Mouse (Mus musculus) v-Abl transformed pro-B cells (cell line): ENCODE results near the gene Hoxb8.

Source experiments
- in situ Hi-C, 2 experiments: fragments of 400-800 bp; cut with MboI; formaldehyde crosslinking; loops; one replicate each; pipeline ENCODE4 v1.15.1; 2025; ENCODE audit not compliant: unreplicated experiment in 2 of 2

The Hoxb8 gene

DNA sequence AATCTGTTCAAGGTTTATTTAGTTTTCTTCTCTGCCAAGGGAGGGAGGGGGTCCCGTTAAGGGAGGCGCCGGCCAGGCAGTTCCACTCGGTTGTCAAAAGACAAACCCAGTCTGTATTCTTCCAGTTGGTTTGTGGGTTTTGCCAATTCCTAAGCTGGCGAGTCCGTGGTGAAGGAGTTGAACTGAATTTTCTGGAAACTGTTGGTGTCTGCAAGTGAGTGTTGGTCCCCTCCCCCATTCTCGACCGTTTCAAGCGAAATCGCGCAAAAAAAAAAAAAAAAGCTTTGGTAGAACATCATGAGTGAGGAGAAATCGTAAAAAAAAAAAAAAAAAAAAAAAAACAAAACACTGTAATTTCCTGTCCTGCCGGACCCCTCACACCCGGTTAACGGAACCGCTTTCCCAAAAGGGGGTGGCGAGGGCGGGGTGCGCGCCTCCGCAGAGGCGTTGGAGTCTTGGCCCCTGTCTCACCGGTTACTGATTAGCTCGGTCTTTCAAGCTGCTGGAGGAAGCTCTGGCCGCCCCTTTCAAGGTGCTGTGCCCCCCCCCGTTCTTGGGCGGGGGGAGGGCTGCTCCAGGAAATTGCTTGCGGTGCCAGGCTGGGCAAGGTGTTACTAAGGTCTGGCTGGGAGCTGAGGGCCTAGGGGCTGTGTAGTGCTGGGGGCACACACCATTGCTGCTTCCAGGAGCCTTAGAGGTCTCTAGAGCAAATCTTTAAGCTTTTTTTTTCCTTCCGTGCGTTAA, 13.6 kb downstream of the Hoxb8 start:
- in situ Hi-C loops = loop anchor here in 1 of 2 experiments (25.0 kb wide), 2 partner anchors 467 to 767 kb away; partner anchors contain the start of gene Osbpl7

GRCm38 (mm10) chr11:96296997-96297396, 15.3 kb downstream of the Hoxb8 start:
- in situ Hi-C loops = loop anchor here in 1 of 2 experiments (25.0 kb wide), 2 partner anchors 465 to 765 kb away; partner anchors contain the start of gene Osbpl7

DNA sequence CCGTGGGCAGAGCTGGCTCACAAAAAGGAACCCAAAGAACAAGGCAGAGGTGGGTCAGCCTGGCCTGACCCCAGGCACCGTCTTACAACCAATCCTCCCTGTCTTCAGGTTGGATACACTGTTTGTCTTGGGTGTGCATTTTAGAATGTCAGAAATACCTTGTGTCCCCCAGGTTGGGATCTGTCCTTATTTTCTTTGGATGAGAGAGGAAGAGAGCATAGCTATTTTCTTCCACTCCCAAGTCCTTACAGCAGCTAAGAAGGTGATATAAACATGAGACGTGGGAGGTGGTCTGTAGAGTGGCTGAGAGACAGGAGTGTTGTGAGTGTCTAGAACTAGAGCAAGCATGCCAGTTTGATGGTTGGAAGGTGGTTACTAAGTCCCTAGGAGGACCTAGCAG, 15.7 kb downstream of the Hoxb8 start:
- in situ Hi-C loops = loop anchor here in 1 of 2 experiments (25.0 kb wide), 2 partner anchors 465 to 765 kb away; partner anchors contain the start of gene Osbpl7

DNA sequence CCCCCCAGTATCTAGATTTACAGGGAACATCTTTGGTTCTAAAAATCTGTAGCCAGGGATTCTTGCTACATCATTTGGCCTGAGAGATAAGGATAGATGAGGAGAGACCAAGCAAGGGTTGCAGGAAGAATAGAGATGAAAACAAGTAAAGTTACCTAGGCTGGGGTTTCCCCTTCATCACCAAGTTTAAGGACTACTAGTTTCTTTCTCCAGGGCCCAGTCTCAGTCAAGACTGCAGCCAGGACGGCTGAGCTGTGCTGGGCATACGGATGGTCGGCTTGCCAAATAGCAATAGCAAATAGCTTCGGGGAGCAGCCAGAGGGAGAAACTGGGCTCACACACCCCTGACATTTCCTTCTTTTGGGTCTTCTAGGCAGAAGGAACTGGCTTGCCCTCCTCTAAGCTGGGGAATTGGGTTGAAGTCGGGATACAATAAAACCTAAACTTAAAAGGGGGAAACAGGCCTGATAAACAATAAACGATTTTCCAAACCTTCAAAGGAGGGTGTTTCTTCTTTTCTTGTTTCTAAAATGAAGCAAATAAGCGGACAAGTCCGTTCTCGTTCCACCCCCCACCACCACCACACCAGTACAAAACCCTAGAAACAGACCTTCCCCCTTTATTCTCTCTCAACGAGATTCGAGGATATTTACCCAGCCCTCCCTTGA, 16.4 kb downstream of the Hoxb8 start:
- in situ Hi-C loops = loop anchor here in 1 of 2 experiments (25.0 kb wide), 2 partner anchors 464 to 764 kb away; partner anchors contain the start of gene Osbpl7

- in situ Hi-C loops = loop anchor here in 1 of 2 experiments (25.0 kb wide), 2 partner anchors 463 to 763 kb away; partner anchors contain the start of gene Osbpl7
Measured at GRCm38 (mm10) chr11:96298895-96299667, 17.4 kb downstream of the Hoxb8 start.

DNA sequence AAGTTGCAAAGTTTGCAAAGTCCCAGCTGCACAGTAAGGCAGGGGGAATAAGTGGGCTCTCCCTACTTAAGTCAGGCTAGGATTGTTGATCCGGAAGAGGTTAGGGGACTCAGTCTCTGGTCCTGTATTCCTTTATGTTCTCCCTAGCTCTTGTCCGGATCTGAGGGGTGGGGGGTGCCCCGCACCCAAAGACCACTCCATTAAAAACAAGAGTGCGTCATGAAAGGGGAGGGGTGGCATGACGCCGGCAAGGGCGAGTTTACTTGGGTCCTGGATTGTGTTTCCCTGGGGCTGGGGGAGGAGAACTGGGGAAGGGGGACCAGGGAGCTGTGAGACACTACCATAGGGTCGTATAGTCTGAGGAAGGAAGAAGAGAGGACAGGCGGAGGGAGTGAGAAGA, 18.1 kb downstream of the Hoxb8 start:
- in situ Hi-C loops = loop anchor here in 1 of 2 experiments (25.0 kb wide), 2 partner anchors 463 to 763 kb away; partner anchors contain the start of gene Osbpl7

DNA sequence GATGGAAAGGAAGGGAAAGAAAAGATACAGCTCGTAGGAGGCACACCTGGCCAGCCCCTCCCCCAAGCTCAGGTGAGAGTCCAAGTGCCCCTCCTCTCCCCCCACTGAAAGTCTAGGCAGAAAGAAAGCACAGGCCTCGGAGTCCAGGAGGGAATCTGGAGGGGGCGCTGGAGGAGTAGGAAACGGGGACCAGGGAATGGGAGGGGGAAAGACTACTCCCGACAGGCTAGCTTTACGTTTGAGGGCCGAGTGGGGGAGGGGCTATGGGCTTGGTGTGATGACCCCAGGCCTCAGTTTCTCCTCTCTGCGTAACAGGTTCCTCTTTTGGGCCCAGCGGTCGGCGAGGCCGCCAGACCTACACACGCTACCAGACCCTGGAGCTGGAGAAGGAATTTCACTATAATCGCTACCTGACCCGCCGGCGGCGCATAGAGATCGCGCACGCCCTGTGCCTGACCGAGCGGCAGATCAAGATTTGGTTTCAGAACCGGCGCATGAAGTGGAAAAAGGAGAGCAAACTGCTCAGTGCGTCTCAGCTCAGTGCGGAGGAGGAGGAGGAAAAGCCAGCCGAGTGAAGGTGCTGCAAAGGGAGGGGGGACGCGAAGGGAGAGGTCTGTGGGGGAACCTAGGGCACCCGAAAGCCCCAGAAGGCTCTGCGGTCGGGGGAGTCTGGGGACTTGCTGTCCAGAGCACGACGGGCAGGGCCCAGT, 18.8 kb downstream of the Hoxb8 start:
- in situ Hi-C loops = no loop called here

DNA sequence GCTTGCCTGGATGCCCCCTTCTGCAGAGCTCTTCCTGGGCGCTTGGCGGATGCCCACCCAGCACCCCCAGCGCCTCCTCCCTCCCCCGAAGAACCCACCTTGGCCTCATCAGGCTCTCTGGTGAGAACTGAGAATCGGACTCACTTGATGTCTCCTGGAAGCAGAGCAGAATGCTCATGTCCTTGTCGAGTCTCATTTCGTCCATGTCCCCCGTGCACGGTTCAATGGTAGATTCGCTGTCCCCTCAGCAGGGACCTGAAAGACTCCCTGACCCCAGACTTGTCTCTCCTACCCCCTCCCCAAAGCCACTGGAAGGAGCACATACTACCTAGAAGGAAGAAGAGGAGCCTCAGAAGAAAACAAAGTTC, 19.3 kb downstream of the Hoxb8 start:
- in situ Hi-C loops = no loop called here

DNA sequence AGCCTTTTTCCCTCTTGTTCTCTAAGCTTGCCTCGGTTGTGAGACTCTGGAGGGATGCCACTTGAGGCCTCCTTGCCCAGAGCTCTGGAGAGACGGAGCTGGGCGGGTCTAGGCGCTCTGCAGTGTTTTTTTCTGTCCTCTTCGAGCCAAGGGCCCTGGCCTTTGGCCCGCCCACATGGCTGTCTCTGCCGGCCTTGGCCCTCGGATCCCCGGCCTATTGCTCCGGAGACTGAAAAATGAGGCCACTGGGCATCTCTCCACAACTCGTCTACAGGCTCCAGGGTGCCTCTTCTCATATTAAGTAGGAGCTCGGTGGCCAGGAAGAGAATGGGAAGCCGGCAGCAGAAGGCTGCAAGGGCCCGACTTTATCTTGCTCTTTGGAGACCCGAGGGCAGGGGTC, 20.1 kb downstream of the Hoxb8 start:
- in situ Hi-C loops = no loop called here

DNA sequence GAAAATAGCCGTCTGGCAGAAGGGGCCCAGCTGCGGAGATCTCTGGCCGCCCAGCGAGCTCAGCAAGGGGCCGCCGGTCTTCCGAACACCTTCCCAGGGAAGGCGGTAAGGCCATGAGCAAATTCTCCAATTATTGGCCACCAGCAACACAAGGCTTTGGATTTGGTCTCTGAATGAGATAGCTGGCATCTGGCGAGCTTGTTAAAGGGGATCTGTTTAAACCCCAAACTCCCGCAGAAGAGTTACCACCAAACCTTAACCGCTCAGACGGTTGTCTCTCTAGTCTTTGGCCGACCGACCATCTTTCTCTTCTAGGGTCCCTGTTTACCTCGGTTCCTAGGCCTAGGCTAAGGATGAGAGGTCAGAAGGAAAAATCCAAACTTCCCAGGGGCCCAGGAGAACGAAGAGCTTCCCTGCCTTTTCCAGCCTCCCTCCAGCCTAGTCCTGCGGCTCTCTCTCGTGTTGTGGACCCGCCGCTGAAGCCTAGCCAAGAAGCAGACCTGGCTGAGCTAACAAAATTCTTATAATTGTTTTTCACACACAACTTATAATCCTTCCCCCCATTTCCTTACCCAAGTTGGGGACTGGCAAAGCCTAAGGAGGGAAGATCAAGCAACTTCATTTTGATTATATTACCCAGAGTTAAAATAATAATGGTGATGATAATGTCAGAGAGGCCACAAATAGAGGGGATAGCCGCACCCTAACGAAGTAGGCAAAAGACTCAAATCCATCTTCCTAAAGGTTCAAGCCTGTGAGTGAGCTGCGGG, 20.9 kb downstream of the Hoxb8 start:
- in situ Hi-C loops = no loop called here

GRCm38 (mm10) chr11:96303151-96304099, 21.7 kb downstream of the Hoxb8 start, which contains the start of gene Hoxb5:
Gene Hoxb5 (plus strand): TSS chr11:96303336.
- in situ Hi-C loops = no loop called here

DNA sequence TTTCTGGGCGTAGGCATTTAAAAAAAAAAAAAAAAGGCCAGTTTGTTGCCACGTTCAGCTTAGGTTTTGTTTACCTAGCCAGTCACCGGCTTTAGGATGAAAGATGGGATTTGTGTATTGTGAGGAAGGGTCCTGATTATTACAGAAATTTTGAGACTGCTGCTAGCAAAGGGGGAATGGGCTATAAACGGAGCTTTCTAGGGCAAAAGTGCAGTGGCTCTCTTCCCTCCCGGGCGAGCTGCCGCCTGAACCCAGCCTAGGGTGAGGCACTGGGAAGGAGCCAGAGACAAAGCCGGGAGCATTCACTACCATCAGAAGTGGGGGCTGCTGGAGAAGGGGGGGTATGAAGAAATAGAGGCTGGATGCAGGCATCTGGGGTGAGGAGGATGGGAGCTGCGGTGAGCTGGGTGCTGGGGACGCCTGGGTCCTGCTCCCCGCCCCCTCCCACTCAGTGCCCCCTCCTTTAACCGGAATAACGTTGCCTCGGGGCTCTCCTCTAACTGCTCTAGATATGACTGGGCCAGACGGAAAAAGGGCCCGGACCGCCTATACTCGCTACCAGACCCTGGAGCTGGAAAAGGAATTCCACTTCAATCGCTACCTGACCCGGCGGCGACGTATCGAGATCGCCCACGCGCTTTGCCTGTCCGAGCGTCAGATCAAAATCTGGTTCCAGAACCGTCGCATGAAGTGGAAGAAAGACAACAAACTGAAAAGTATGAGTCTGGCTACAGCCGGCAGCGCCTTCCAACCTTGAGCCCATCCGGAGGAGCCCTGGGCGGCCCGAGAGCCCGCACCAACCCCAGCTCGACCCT, 22.9 kb downstream of the Hoxb8 start:
- in situ Hi-C loops = no loop called here

DNA sequence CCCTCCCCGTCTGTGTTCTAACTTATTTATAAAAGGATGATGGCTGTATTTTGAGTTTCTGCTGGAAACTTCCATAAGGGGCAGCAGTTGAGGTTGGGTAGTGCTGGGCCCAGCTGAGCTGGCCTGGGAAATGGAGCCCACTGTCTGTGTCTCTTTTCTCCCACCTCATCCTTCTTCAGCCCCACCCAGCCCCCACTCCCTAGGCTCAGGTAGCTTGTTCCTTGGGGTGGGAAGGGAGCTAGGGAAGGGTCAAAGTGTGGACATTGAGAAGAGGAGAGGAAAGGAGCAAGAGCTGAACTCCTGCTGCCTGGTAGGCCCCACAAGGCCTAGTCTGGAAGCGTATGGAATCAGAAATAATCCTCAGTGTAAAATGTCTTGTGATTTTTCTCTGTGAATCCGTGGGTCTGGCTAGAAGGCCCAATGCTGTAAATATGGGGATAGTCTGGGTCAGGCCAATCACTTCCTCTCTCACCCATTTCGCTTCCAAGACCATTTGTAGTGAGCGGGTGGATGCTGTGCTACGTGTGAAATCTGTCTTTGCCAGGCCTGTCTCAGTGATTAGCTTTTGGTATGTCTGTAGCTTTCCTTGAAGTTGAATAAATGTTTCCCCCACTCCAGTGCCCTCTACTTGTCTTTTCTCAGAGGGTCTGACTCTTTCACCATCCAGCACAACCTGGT, 23.9 kb downstream of the Hoxb8 start:
- in situ Hi-C loops = no loop called here

GRCm38 (mm10) chr11:96306183-96306907, 24.6 kb downstream of the Hoxb8 start:
- in situ Hi-C loops = no loop called here

DNA sequence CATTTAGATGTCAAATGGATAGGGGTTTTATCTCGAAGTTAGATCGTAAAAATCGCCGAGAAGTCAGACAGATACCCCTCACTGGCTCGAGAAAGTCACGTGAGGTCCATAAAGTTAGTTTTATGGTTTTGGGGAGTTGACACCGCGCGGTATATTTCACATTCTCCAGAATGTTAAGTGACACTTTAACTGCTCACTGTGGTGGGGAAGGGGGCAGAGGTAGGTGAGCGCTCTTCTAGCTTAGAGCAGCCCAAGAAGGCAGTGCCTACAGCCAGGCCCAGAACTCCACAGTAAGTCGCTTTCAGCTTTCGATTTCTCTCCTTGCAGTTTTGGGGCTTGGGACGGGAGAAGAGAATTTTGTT, 25.2 kb downstream of the Hoxb8 start:
- in situ Hi-C loops = no loop called here

DNA sequence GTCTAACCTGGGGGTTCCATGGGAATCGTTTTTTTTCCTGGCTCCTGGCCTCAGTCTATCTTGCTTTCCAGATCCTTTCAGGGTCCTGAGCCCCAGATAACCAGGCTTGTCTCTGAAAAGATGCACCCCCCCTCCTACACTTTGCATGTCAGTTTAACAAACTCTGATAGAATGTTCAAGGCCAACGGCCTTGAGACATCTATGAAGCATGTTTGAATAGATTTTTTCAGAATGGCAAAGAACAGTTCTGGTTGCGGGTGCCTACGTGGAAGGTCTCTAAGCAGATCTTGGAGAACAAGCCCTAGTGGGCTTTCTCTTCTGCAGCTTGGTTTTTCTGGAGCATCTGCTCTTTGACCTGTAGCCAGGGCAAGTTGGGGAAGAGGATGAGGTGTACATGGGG, 27.1 kb downstream of the Hoxb8 start:
- in situ Hi-C loops = no loop called here
